Mouse (Mus musculus) ES-E14 (cell line): ENCODE measurements at regions not wholly inside any gene's neighbourhood (a gene's known extent, or its start where the extent isn't known, plus 50 kb on each side); places are given as distances from the start of the nearest gene placed in this dataset.

Source experiments
- CHD2 ChIP-seq: IDR thresholded peaks from 2 replicates; pipeline ENCODE4 v1.6.1; 2014; ENCODE audit warnings: mild to moderate bottlenecking, low read depth, low read length, inconsistent platforms
- MAFK ChIP-seq: IDR thresholded peaks from 2 replicates; pipeline ENCODE4 v1.6.1; 2014; ENCODE audit warnings: mild to moderate bottlenecking, low read depth, low read length, inconsistent platforms; ENCODE audit not compliant: insufficient read depth

- TF ChIP-seq MAFK (no peak), CHD2 (no peak)
Measured at GRCm38 (mm10) chr10:83859633-83860032, 137.0 kb downstream of the 1500009L16Rik start.
